Mouse (Mus musculus) liver, embryonic 14.5 days (tissue): ENCODE data around the gene Fgf14. TPM values are rescaled to one million over a fixed set of nuclear protein-coding genes. Genes with fewer than 3 reads are reported as not detected.
"Not testable (repeated sequence)": the region's sequence is repeated elsewhere in the genome, so short reads cannot be mapped to it uniquely, and the experiment has no call there.

Source experiments
- ATAC-seq: fragments of 200-750 bp; cut with Nextera tagmentation; 2 replicates; pipeline ENCODE4 v1.8.0; 2017; ENCODE audit warnings: moderate number of reproducible peaks, mild to moderate bottlenecking, moderate library complexity; ENCODE audit not compliant: insufficient read depth
- DNase-seq, 3 experiments: peaks; one replicate each; pipeline ENCODE4 v3.0.0-alpha.2; 2012 to 2013; ENCODE audit warnings: low read depth in 3 of 3, low spot score in 3 of 3
- H3K27ac ChIP-seq: fragments of 300-500 bp; sonication (generic); 2 replicates; pipeline ENCODE4 v1.5.1; 2014; ENCODE audit warnings: moderate library complexity, mild to moderate bottlenecking, control low read depth, inconsistent platforms
- H3K27me3 ChIP-seq: fragments of 300-500 bp; sonication (generic); 2 replicates; pipeline ENCODE4 v1.6.1; 2014; ENCODE audit warnings: mild to moderate bottlenecking, low read length, moderate library complexity; ENCODE audit not compliant: control insufficient read depth, insufficient read depth
- H3K36me3 ChIP-seq: fragments of 300-500 bp; sonication (generic); replicated peaks from 2 replicates; pipeline ENCODE4 v1.6.1; 2014; ENCODE audit warnings: low read depth; ENCODE audit not compliant: control insufficient read depth, insufficient read depth
- H3K4me1 ChIP-seq, 2 experiments: fragments of 200-500 bp in 1 of 2; fragments of 300-500 bp in 1 of 2; sonication (generic) in 1 of 2; replicated peaks; 2 replicates each; pipeline ENCODE4 v1.6.1; 2012 to 2014; ENCODE audit warnings: antibody characterized with exemption in 1 of 2, inconsistent platforms in 1 of 2, low read length in 1 of 2; ENCODE audit not compliant: control insufficient read depth in 2 of 2, insufficient read depth in 2 of 2
- H3K4me2 ChIP-seq: fragments of 300-500 bp; sonication (generic); 2 replicates; pipeline ENCODE4 v1.6.1; 2014; ENCODE audit warnings: low read depth, mild to moderate bottlenecking, control low read depth, moderate library complexity
- H3K4me3 ChIP-seq, 2 experiments: fragments of 200-500 bp in 1 of 2; fragments of 300-500 bp in 1 of 2; sonication (generic) in 1 of 2; 2 replicates each; pipeline ENCODE4 v1.5.1; 2012 to 2014; ENCODE audit warnings: low read depth in 2 of 2, low read length in 2 of 2, mild to moderate bottlenecking in 2 of 2, control low read depth in 1 of 2, inconsistent platforms in 1 of 2, moderate library complexity in 1 of 2; ENCODE audit not compliant: insufficient read depth in 1 of 2
- H3K9ac ChIP-seq: fragments of 300-500 bp; sonication (generic); replicated peaks from 2 replicates; pipeline ENCODE4 v1.6.1; 2014; ENCODE audit warnings: mild to moderate bottlenecking, control low read depth, moderate library complexity
- H3K9me3 ChIP-seq: fragments of 300-500 bp; sonication (generic); 2 replicates; pipeline ENCODE4 v1.6.1; 2016; ENCODE audit warnings: low read length, mixed read lengths; ENCODE audit not compliant: control insufficient read depth
- CTCF ChIP-seq: IDR thresholded peaks from 2 replicates; pipeline ENCODE4 v1.5.1; 2016; ENCODE audit warnings: antibody characterized with exemption, low read depth, control low read depth
- EP300 ChIP-seq: IDR thresholded peaks from 2 replicates; pipeline ENCODE4 v1.6.1; 2016; ENCODE audit warnings: antibody characterized with exemption, low read depth
- WGBS: fragments of 180-500 bp; shearing (Covaris S2); extraction: QIAGEN DNeasy Blood & Tissue Kit; methylation state at CpG from one replicate; pipeline ENCODE4 v1.1.7; 2014; ENCODE audit not compliant: insufficient replicate concordance; 5-methylcytosine and 5-hydroxymethylcytosine counted together
- polyA plus RNA-seq, 2 experiments: library from polyadenylated mRNA; depleted of rRNA in 1 of 2; stranded (reverse) in 1 of 2; unstranded in 1 of 2; fragments of >200 nt; fragmentation: Nextera tagmentation in 1 of 2; extraction: Ambion mirVana in 1 of 2; gene quantifications; 2 replicates each; pipeline versions ENCODE4 v1.2.1 to v1.2.3; 2012 to 2014

Gene Fgf14
- polyA plus RNA-seq, 2 experiments, result not detected

DNA sequence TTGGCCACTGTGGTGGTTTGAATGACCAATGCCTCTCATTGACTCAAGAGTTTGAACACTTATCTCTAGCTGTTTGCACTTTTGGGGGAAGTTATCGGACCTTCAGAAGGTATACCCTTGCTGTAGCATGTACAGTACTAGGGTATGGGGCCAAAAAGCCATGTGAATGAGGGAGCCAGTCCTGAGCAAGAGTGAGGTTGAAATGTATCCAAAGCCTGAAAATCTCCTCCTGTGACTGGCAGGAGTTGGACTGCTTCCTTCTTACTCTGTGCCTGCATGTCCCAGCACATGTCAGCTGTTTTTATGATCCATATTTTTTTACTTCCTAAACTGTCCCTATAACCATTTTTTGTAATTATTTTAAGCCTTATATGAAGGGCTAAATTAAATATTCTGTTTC lies 632.9 kb downstream of the Fgf14 start:
- WGBS, result 57% methylated on average over 1 of the region's 1 CpGs
- no peaks in the 10 kb centered on the region for H3K27me3 ChIP-seq
- no peak for DNase-seq
- no peak for ATAC-seq
- no peaks in the 10 kb centered on the region for H3K4me1 ChIP-seq
- H3K36me3 ChIP-seq, result no peaks in the 10 kb centered on the region
- H3K9ac ChIP-seq, result no peak overlapping the region
- H3K4me3 ChIP-seq, result no peak overlapping the region
- no peak overlapping the region for H3K27ac ChIP-seq
- H3K9me3 ChIP-seq, result no peaks in the 10 kb centered on the region
- no peak for TF ChIP-seq CTCF
- no peak for TF ChIP-seq EP300
- H3K4me2 ChIP-seq, result no peak overlapping the region

DNA sequence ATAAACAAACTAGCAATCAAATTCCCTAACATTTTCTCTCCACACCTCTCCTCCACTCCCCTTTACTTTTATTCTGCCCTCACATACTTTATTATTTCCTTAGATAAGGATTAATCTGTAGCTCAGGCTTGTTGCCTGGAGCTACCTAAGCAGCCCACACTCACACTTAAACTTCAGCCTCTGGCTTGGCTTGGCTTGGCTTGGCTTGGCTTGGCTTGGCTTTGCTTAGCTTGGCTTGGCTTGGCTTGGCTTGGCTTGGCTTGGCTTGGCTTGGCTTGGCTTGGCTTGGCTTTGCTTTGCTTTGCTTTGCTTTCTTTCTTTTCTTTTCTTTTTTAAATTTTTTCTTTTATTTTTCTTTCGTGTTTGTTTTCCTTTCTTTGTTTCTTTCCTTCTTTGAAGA lies 636.3 kb downstream of the Fgf14 start:
- ATAC-seq (no peak), DNase-seq (no peak)
- no peaks in the 10 kb centered on the region for H3K4me1 ChIP-seq
- no peak for TF ChIP-seq EP300
- TF ChIP-seq CTCF, result no peak
- no peaks in the 10 kb centered on the region for H3K9me3 ChIP-seq
- WGBS, result 65% methylated on average over 1 of the region's 1 CpGs
- H3K9ac ChIP-seq, result no peak overlapping the region
- H3K27ac ChIP-seq, result no peak overlapping the region
- no peaks in the 10 kb centered on the region for H3K27me3 ChIP-seq
- H3K36me3 ChIP-seq, result no peaks in the 10 kb centered on the region
- H3K4me2 ChIP-seq, result no peak overlapping the region
- no peak overlapping the region for H3K4me3 ChIP-seq

- no peaks in the 10 kb centered on the region for H3K9me3 ChIP-seq
- H3K4me2 ChIP-seq, result no peak overlapping the region
- H3K36me3 ChIP-seq, result no peaks in the 10 kb centered on the region
- no peaks in the 10 kb centered on the region for H3K27me3 ChIP-seq
- ATAC-seq (no peak), DNase-seq (no peak)
- no peak overlapping the region for H3K4me3 ChIP-seq
- no peaks in the 10 kb centered on the region for H3K4me1 ChIP-seq
- no peak overlapping the region for H3K9ac ChIP-seq
- 68% methylated on average over 4 of the region's 4 CpGs for WGBS
- H3K27ac ChIP-seq, result no peak overlapping the region
- no peak for TF ChIP-seq EP300
Measured at GRCm38 (mm10) chr14:124037434-124037833, 639.5 kb downstream of the Fgf14 start.

DNA sequence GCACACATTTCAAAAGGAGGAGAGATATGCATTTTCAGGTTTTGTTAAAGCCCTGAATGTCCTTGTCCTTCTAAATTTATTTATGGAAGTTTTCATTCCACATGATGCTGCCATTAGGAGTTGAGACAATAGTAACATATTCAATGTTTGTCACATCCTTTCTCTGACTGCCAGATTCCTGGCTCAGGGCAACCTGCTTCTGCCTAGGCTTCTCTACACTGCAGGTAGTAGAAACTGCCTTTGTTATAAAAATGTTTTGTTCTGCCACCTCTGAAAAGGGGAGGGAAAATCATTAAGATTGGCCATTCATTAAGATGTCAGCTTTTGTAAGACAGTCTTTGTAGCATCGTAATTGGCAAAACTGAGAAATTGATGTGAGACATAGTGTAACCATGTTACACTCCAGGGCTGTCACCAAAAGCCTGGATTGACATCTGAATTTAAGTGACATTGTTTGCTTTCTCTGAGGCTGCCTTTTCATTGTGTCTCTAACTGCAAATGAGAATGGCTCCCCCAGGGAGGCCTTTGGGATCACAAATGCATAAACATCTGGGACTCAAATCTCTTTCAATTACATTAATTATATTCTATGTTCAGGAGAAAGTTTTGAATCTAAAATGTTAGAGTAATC lies 640.2 kb downstream of the Fgf14 start:
- H3K27me3 ChIP-seq, result no peaks in the 10 kb centered on the region
- no peak overlapping the region for H3K4me3 ChIP-seq
- no peak for DNase-seq
- H3K9ac ChIP-seq, result no peak overlapping the region
- H3K4me2 ChIP-seq, result no peak overlapping the region
- H3K27ac ChIP-seq, result no peak overlapping the region
- no peaks in the 10 kb centered on the region for H3K4me1 ChIP-seq
- no peaks in the 10 kb centered on the region for H3K36me3 ChIP-seq
- no peak for ATAC-seq
- WGBS, result 61% methylated on average over 1 of the region's 1 CpGs
- H3K9me3 ChIP-seq, result no peaks in the 10 kb centered on the region
- TF ChIP-seq CTCF, result no peak

DNA sequence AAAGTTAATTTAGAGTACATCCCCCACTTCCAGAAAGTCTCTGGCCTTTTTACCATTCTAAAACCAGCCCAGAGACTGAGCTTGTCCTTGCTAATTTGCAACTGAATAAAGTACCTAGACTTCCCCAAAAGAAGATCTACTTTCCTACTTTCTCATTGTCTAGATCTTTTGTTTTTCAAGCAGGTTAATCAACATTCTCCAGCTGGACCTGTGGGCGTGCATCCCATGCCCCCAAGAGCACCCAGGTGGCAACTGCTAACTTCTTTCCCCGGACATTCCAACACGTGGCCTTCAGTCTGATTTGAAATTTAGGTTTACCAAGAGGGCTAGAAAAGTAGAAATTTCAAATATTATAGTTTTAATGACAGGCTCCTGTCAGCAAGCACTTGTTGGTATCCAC lies 643.6 kb downstream of the Fgf14 start:
- H3K9me3 ChIP-seq, H3K27ac ChIP-seq, H3K4me2 ChIP-seq, H3K27me3 ChIP-seq, DNase-seq, H3K36me3 ChIP-seq, H3K9ac ChIP-seq, H3K4me1 ChIP-seq, H3K4me3 ChIP-seq, ATAC-seq: not testable (repeated sequence)
- WGBS, result 42% methylated on average over 3 of the region's 3 CpGs
